In the genomic region with DNA sequence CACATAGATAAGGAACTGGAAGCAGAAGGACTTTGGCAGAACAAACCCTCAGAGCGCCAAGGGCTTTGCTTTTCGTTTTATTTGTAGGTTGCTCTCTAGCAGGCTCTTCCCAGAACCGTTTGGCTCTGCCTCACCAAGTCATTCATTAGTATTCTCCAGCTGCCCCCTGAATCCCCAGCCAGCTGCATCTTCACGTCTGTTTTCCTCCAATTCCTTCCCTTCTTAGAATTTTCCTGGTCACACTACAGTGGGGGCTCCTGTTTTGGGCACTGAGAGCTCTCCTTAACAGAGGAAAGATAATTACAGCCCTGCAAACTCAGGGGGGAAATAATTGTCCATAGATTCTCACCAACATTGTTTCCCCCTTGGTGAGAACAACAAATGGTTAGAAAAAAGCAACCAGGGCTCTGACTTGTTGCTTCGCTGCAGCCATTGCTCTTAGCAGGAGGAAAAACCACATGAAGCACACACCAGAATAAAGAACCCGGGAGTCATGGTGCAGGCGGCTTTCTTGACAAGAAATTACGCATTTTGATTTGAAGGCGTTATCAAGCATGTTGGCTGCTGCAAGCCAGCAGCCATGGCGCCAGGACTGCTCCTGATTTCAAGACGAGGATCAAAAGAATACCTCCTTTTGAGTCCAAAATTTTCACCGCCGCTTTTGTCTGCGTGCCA, we compare ENCODE assay signal across 8 mouse cellular contexts. TPM values are rescaled to one million over a fixed set of nuclear protein-coding genes. Genes with fewer than 3 reads are reported as not detected.
A peak's percentile ranks its signal among the peaks of the same experiment; 100 is the strongest.
DNase-seq lines count a peak whose midpoint lies in the region; ATAC-seq lines count a peak whose summit lies in the region.

No protein-coding gene starts in this region.

- no peak for ATAC-seq in limb, embryonic 13.5 days (ENCODE audit: low FRiP score, low read depth)
- ATAC-seq in embryonic facial prominence, embryonic 15.5 days (ENCODE audit: insufficient number of reproducible peaks, low FRiP score, low TSS enrichment, low read depth) = no peak
- ATAC-seq in heart, embryonic 15.5 days (replicated peaks; ENCODE audit: insufficient number of reproducible peaks, insufficient read depth, low FRiP score, low read depth) = no peak
- ATAC-seq in midbrain, embryonic 12.5 days (ENCODE audit: low FRiP score, low read depth) = peak; percentile 74
- no peak for ATAC-seq in frontal cortex, adult (ENCODE audit: low TSS enrichment)
- no peak for ATAC-seq in megakaryocyte, adult 5-6 weeks (ENCODE audit: poor library complexity, severe bottlenecking)

- no peaks in the 10 kb centered on the region for H3K9me3 ChIP-seq in limb, embryonic 13.5 days
- no peaks in the 10 kb centered on the region for H3K9me3 ChIP-seq in limb, embryonic 10.5 days (replicated peaks)
- H3K9me3 ChIP-seq in embryonic facial prominence, embryonic 15.5 days (replicated peaks) = no peaks in the 10 kb centered on the region
- H3K9me3 ChIP-seq in heart, embryonic 15.5 days (replicated peaks) = no peaks in the 10 kb centered on the region
- H3K9me3 ChIP-seq in midbrain, embryonic 12.5 days = no peaks in the 10 kb centered on the region

- WGBS in limb, embryonic 13.5 days = 44% methylated on average over 14 of the region's 14 CpGs
- 49% methylated on average over 14 of the region's 14 CpGs for WGBS in limb, embryonic 10.5 days
- 43% methylated on average over 14 of the region's 14 CpGs for WGBS in embryonic facial prominence, embryonic 15.5 days
- 50% methylated on average over 14 of the region's 14 CpGs for WGBS in heart, embryonic 15.5 days
- WGBS in midbrain, embryonic 12.5 days = 29% methylated on average over 14 of the region's 14 CpGs

- no peak overlapping the region for H3K27ac ChIP-seq in limb, embryonic 13.5 days
- no peak overlapping the region for H3K27ac ChIP-seq in limb, embryonic 10.5 days
- H3K27ac ChIP-seq in embryonic facial prominence, embryonic 15.5 days (replicated peaks) = peak overlapping the region; percentile 1; the same call in 1 of the 2 replicates
- H3K27ac ChIP-seq in heart, embryonic 15.5 days = peak overlapping the region; percentile 22; the same call in 1 of the 2 replicates
- H3K27ac ChIP-seq in midbrain, embryonic 12.5 days (replicated peaks) = peak overlapping the region; percentile 65

- 0 out of 2 replicates have a peak overlapping the region, but pooled peaks have one; percentile 3 for H3K4me2 ChIP-seq in limb, embryonic 13.5 days (replicated peaks)
- H3K4me2 ChIP-seq in embryonic facial prominence, embryonic 15.5 days (replicated peaks) = 0 out of 2 replicates have a peak overlapping the region, but pooled peaks have one; percentile 0
- peak overlapping the region; percentile 25 for H3K4me2 ChIP-seq in heart, embryonic 15.5 days
- H3K4me2 ChIP-seq in midbrain, embryonic 12.5 days (replicated peaks) = peak overlapping the region; percentile 19

- H3K4me3 ChIP-seq in limb, embryonic 13.5 days = no peak overlapping the region
- H3K4me3 ChIP-seq in limb, embryonic 10.5 days = no peak overlapping the region
- no peak overlapping the region for H3K4me3 ChIP-seq in embryonic facial prominence, embryonic 15.5 days (replicated peaks)
- no peak overlapping the region for H3K4me3 ChIP-seq in heart, embryonic 15.5 days
- no peak overlapping the region for H3K4me3 ChIP-seq in midbrain, embryonic 12.5 days

- no peak for DNase-seq in limb, embryonic 10.5 days (ENCODE audit: low spot score)
- DNase-seq in frontal cortex, postnatal 14 days (ENCODE audit: low spot score in 2 of 2) = no peak

- H3K36me3 ChIP-seq in limb, embryonic 13.5 days = no peaks in the 10 kb centered on the region
- peaks cover 31% of the 10 kb centered on the region for H3K36me3 ChIP-seq in limb, embryonic 10.5 days
- peaks cover 8% of the 10 kb centered on the region for H3K36me3 ChIP-seq in embryonic facial prominence, embryonic 15.5 days
- no peaks in the 10 kb centered on the region; the same call in 1 of the 2 replicates for H3K36me3 ChIP-seq in heart, embryonic 15.5 days
- H3K36me3 ChIP-seq in midbrain, embryonic 12.5 days = no peaks in the 10 kb centered on the region

- H3K4me1 ChIP-seq in limb, embryonic 13.5 days = peaks cover 34% of the 10 kb centered on the region
- H3K4me1 ChIP-seq in limb, embryonic 10.5 days = peaks cover 17% of the 10 kb centered on the region
- 0 out of 2 replicates have a peak, but pooled peaks cover 11% of the 10 kb centered on the region for H3K4me1 ChIP-seq in embryonic facial prominence, embryonic 15.5 days
- H3K4me1 ChIP-seq in heart, embryonic 15.5 days (replicated peaks) = peaks cover 10% of the 10 kb centered on the region
- H3K4me1 ChIP-seq in midbrain, embryonic 12.5 days = peaks cover 36% of the 10 kb centered on the region

- no peaks in the 10 kb centered on the region for H3K27me3 ChIP-seq in limb, embryonic 13.5 days
- H3K27me3 ChIP-seq in limb, embryonic 10.5 days (ENCODE audit: low read depth, poor library complexity, severe bottlenecking) = no peaks in the 10 kb centered on the region
- no peaks in the 10 kb centered on the region for H3K27me3 ChIP-seq in embryonic facial prominence, embryonic 15.5 days
- no peaks in the 10 kb centered on the region for H3K27me3 ChIP-seq in heart, embryonic 15.5 days
- peaks cover 9% of the 10 kb centered on the region; the same call in 1 of the 2 replicates for H3K27me3 ChIP-seq in midbrain, embryonic 12.5 days

- H3K9ac ChIP-seq in limb, embryonic 13.5 days = no peak overlapping the region
- no peak overlapping the region for H3K9ac ChIP-seq in embryonic facial prominence, embryonic 15.5 days
- no peak overlapping the region for H3K9ac ChIP-seq in heart, embryonic 15.5 days
- no peak overlapping the region for H3K9ac ChIP-seq in midbrain, embryonic 12.5 days (replicated peaks)

RNA-seq across cellular contexts. Expression of a gene that starts 31.2 kb away (rescaled TPM):
- 1.1 and 1.3 TPM in 2 replicates for polyA plus RNA-seq in limb, embryonic 13.5 days (2015; fragmentation: Nextera tagmentation; extraction: Ambion mirVana)
- polyA plus RNA-seq in limb, embryonic 10.5 days (2016; fragmentation: Nextera tagmentation; extraction: Ambion mirVana) = 0.29 TPM in 1 of 2 replicates, not detected in the other
- polyA plus RNA-seq in embryonic facial prominence, embryonic 15.5 days (2015; fragmentation: Nextera tagmentation; extraction: Ambion mirVana) = 0.27 and 0.68 TPM in 2 replicates
- polyA plus RNA-seq in heart, embryonic 15.5 days (2015; fragmentation: Nextera tagmentation; extraction: Ambion mirVana) = not detected in 2 replicates
- not detected in 2 replicates for polyA plus RNA-seq in midbrain, embryonic 12.5 days (2016; fragmentation: Nextera tagmentation; extraction: Ambion mirVana)
- total RNA-seq in megakaryocyte, adult 5-6 weeks (2015) = not detected in 2 replicates
- total RNA-seq in megakaryocyte, adult 5-6 weeks (2017) = not detected in 2 replicates

RNA-seq across cellular contexts. Expression of a gene that starts 56.4 kb away (rescaled TPM):
- 13.5 and 13.8 TPM in 2 replicates for polyA plus RNA-seq in limb, embryonic 13.5 days (2015; fragmentation: Nextera tagmentation; extraction: Ambion mirVana)
- polyA plus RNA-seq in limb, embryonic 10.5 days (2016; fragmentation: Nextera tagmentation; extraction: Ambion mirVana) = 8.6 and 10.4 TPM in 2 replicates
- 13.9 and 15.2 TPM in 2 replicates for polyA plus RNA-seq in embryonic facial prominence, embryonic 15.5 days (2015; fragmentation: Nextera tagmentation; extraction: Ambion mirVana)
- 9.0 and 10.1 TPM in 2 replicates for polyA plus RNA-seq in heart, embryonic 15.5 days (2015; fragmentation: Nextera tagmentation; extraction: Ambion mirVana)
- 20.5 and 21.1 TPM in 2 replicates for polyA plus RNA-seq in midbrain, embryonic 12.5 days (2016; fragmentation: Nextera tagmentation; extraction: Ambion mirVana)
- total RNA-seq in megakaryocyte, adult 5-6 weeks (2015) = 33.4 and 38.2 TPM in 2 replicates
- 24.7 and 33.2 TPM in 2 replicates for total RNA-seq in megakaryocyte, adult 5-6 weeks (2017)

Comparison
In these comparisons a context has a peak if more than half of its experiments do, and no peak if none do; other contexts are left out.
1. H3K27ac ChIP-seq: peak in embryonic facial prominence, embryonic 15.5 days (single experiment), heart, embryonic 15.5 days (single experiment) and midbrain, embryonic 12.5 days (single experiment); none in limb, embryonic 13.5 days (single experiment) and limb, embryonic 10.5 days (single experiment).
2. Peak in every context shown above with its lines, with median percentiles within 50 percentile points of each other: H3K4me2 ChIP-seq.